Mouse (Mus musculus): ENCODE data around the gene Brd7.

DNA sequence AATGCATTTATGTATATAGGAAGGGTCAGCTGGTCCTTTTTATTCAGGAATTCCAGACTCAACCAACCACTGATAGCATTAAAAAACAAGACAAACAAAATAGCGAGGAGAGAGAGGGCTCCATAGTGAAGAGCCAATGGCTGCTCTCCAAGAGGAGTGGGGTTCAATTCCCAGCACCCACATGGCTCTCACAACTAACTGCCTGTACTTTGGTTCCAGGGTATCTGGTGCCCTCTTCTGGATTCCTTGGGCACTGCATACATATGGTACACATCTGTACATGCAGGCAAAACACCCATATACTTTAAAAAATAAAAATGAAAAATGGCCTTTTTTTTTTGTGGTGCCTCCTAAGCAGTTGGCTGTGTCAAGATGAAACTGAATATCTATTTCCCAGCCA lies 28.8 kb upstream of the Brd7 start:
- TF ChIP-seq CTCF (IDR thresholded peaks at IDR 0.05; ENCODE audit: insufficient read depth, low read length) (peak; percentile 40), POLR2A (IDR thresholded peaks at IDR 0.05; ENCODE audit: borderline replicate concordance, extremely low read depth, low read depth, low read length) (no peak)
